Mouse (Mus musculus) testis, adult 2 months (tissue): ENCODE results near the gene Gm34302.

Experiments used
- CTCF ChIP-seq: fragments of 200-500 bp; IDR thresholded peaks from 2 replicates; pipeline ENCODE4 v1.5.1; 2012; ENCODE audit warnings: low read depth, mild to moderate bottlenecking, inconsistent platforms, low read length, moderate library complexity; ENCODE audit not compliant: control insufficient read depth, insufficient read depth, insufficient replicate concordance
- POLR2A ChIP-seq: fragments of 200-500 bp; IDR thresholded peaks from 2 replicates; pipeline ENCODE4 v1.6.1; 2012; ENCODE audit warnings: low read depth, mild to moderate bottlenecking, inconsistent platforms, low read length, moderate library complexity; ENCODE audit not compliant: control insufficient read depth

DNA sequence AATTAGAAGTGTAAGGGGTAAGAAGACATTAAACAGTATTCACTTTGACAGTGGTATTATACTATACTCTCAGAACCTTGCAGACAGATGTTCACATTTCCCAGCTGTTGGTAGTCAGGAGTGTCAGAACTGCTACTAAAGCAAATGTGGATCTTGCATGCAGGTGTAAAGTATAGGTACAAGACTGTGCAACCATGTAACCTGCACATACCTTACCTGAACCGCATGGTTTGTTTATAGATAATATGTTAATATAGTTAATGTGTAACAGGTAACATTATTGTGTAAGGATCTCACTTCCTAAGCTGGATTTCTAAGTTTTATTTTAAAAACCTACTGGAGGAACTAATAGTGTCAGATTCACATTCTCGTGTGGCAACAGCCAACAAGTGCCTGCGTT, 44.8 kb downstream of the Gm34302 start:
- no peak for TF ChIP-seq POLR2A
- no peak for TF ChIP-seq CTCF
